Mouse (Mus musculus) lung, adult 2 months (tissue): ENCODE measurements around the gene Nrxn3. TPM values are rescaled to one million over a fixed set of nuclear protein-coding genes. Genes with fewer than 3 reads are reported as not detected.

Experiments
- DNase-seq: peaks from one replicate; pipeline ENCODE4 v3.0.0; 2022
- H3K4me1 ChIP-seq: fragments of 200-500 bp; 2 replicates; pipeline ENCODE4 v1.6.1; 2011; ENCODE audit warnings: low read length; ENCODE audit not compliant: control insufficient read depth, insufficient read depth
- H3K4me3 ChIP-seq: fragments of 200-500 bp; replicated peaks from 2 replicates; pipeline ENCODE3; 2011; ENCODE audit warnings: low read depth, mild to moderate bottlenecking, control low read depth, low read length; ENCODE audit errors: extremely low read depth
- CTCF ChIP-seq: fragments of 200-500 bp; IDR thresholded peaks from 2 replicates; pipeline ENCODE4 v1.5.1; 2011; ENCODE audit warnings: mild to moderate bottlenecking, low read length, control low read depth; ENCODE audit not compliant: insufficient read depth
- POLR2A ChIP-seq: fragments of 200-500 bp; IDR thresholded peaks from 2 replicates; pipeline ENCODE4 v1.6.1; 2011; ENCODE audit warnings: low read depth, mild to moderate bottlenecking, control low read depth, low read length, borderline replicate concordance; ENCODE audit errors: extremely low read depth
- WGBS: fragments of 180-500 bp; shearing (Covaris S2); methylation state at CpG from one replicate; pipeline ENCODE4 v1.1.7; 2018; 5-methylcytosine and 5-hydroxymethylcytosine counted together
- polyA plus RNA-seq: library from polyadenylated mRNA; depleted of rRNA; stranded (reverse); fragments of >200 nt; gene quantifications from 2 replicates; pipeline ENCODE4 v1.2.3, GENCODE M21; 2012

Nrxn3 gene
- polyA plus RNA-seq, 1 experiment: 0.30 TPM

DNA sequence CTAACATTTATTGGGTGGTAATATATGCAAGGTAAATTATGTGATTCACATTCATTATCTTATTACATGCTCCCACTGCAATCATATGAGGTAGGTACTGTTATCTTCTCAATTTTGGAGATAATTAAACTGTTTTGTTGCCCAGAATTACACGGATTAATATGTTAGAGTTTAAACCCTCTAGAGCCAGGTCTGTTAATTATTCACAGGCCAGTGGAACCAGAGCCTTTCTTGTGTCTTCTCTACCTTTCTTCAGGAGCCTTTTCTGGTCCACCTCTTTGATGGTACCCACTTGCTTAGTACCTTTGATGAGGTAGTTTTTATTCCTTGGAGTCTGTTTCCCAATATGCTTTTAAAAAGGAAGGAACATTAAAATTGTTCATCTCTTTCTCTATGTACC is 174.7 kb downstream of the Nrxn3 start:
- WGBS: 56% methylated on average over 1 of the region's 1 CpGs
- DNase-seq: no peak
- Histone ChIP-seq H3K4me3 (no peak overlapping the region), H3K4me1 (no peaks in the 10 kb centered on the region)
- no peak for TF ChIP-seq POLR2A
- TF ChIP-seq CTCF: no peak

DNA sequence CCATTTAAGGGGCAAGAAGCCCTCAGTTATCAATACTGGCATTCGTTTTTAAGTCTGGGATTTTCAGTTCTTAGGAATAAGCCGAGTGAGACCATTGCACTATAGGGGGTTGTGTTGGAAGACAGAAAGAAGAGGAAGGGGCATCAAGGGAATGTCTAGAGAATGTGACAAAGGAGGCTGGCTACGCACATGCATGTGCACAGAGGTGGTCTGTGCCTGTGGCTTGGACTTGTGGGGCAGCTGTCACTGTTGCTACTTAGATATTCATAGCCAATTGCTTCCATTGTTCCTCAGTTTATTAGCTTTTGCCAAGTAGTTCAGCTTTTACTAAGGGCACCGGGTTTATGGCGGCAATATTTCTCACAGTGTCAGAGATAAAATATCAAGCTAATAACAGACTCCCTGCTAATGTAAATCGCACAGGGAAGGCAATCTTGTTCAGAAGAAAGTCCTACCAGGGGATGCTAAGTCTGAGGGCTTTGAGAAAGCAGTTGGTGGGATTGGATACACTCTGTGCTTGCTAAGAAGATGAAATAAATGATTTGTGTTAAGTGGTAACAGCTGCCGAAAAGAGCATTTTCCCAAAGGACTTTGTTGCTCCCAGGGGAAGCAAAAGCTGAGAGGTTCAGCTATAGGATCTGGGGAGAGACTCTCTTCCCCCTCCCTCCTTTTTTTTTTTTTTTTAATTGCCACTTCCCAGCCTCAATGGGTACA is 177.5 kb downstream of the Nrxn3 start:
- WGBS: 66% methylated on average over 7 of the region's 7 CpGs
- Histone ChIP-seq H3K4me3 (no peak overlapping the region), H3K4me1 (no peaks in the 10 kb centered on the region)
- no peak for DNase-seq
- TF ChIP-seq CTCF: no peak
- TF ChIP-seq POLR2A: no peak

DNA sequence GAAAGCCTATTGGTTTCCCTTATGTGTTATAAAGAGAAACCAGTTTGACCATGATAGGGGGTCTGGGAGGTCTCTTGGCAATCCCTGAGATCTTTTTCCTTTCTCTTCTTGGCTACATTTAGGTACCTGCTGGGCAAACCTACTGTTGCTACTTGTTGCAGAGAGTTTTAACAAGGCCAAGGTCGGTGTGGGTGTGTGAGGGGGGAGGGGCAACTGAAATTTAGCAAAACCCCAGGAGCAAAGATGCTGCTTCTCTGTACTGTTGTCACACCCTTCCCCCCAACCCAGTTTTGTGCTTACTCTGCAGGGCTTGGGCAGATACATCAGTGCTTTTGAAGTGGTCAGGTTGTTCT is 178.0 kb downstream of the Nrxn3 start:
- 17% methylated on average over 1 of the region's 1 CpGs for WGBS
- TF ChIP-seq POLR2A (no peak), CTCF (no peak)

DNA sequence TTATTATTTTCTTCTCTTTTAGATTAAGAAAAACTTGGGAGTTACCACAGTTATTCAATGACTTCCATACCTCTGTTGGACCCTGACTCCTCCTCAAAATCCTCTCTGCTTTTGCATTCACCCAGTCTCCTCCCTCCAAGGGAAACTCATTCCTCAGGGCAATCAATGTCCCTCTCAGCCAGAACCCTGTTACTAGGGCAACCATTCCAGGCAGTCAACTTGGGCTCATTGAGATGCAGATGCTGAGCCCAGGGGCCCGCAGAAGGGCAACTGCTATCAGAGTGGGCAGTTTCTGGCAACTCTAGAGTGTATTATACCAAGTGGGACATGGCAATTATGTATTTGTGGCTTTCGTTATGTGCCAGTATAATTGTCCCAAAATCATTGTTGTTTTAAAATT is 188.1 kb downstream of the Nrxn3 start:
- WGBS: 56% methylated on average over 2 of the region's 2 CpGs
- TF ChIP-seq POLR2A (no peak), CTCF (no peak)
- no peak for DNase-seq
- Histone ChIP-seq H3K4me1 (no peaks in the 10 kb centered on the region), H3K4me3 (no peak overlapping the region)

More for the DNA sequence above, 178.0 kb downstream of the Nrxn3 start:
- no peak overlapping the region for H3K4me3 ChIP-seq
- DNase-seq: no peak
- H3K4me1 ChIP-seq: no peaks in the 10 kb centered on the region

DNA sequence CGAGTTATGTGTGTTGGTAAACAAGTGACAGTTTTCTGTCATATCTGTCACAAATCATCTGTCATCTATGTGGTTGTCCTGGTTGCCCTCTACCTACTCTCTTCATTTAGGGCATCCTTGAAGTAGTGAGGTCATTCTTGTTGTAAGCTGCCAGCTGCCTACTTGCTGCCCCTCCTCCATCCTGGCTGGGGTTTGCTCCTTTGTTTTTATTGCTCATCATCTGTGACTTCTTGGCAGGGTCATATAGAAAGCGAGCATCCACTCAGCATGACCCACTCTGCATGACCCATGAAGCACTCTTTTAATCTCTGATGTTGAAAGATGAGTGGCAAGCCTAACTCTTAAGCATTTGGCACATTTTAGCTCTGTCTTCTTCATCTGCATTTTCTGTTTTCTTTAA is 194.1 kb downstream of the Nrxn3 start:
- Histone ChIP-seq H3K4me1 (no peaks in the 10 kb centered on the region), H3K4me3 (no peak overlapping the region)
- 48% methylated on average over 2 of the region's 2 CpGs for WGBS
- no peak for TF ChIP-seq CTCF
- no peak for TF ChIP-seq POLR2A
- DNase-seq: no peak

DNA sequence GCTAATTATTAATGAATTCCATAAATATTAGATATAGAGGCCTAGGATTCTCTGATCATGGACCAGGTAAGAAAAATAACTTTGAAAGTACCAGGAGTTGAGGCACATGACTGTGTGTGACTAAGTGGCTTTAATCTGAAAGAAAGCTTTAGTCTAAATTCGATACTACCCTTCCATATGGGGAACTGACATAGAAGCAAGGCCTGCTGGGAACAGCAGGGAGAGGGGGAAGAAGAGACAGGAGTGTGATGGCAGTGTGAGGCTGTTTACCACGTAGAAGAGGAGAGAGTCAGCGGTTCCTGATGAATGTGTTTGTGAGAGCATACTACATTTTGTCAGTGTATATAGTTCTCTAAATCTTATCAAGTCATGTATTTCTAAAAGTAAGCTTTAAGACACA is 202.2 kb downstream of the Nrxn3 start:
- Histone ChIP-seq H3K4me3 (no peak overlapping the region), H3K4me1 (no peaks in the 10 kb centered on the region)
- WGBS: 57% methylated on average over 3 of the region's 3 CpGs
- TF ChIP-seq CTCF: no peak
- DNase-seq: no peak

DNA sequence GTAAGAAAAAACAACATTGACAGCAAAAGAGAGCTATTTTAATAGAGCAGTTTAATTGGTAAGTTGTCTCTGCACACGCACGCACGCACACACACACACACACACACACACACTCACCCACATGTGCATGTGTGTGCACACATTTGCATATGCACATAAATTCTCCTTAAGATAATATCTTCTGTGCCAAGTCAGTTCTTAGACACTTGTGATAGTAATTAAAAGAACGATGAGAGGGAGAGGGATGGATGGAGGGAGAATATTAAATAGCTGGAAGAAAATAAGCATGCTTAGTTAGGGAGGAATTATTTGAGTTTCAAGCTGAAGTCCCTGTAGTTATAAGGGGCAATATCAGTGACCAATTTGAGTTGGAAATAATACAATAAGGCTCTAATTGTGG is 203.6 kb downstream of the Nrxn3 start:
- WGBS: 90% methylated on average over 4 of the region's 4 CpGs
- DNase-seq: no peak
- no peak for TF ChIP-seq CTCF
- no peak for TF ChIP-seq POLR2A
- H3K4me3 ChIP-seq: no peak overlapping the region
- H3K4me1 ChIP-seq: no peaks in the 10 kb centered on the region

DNA sequence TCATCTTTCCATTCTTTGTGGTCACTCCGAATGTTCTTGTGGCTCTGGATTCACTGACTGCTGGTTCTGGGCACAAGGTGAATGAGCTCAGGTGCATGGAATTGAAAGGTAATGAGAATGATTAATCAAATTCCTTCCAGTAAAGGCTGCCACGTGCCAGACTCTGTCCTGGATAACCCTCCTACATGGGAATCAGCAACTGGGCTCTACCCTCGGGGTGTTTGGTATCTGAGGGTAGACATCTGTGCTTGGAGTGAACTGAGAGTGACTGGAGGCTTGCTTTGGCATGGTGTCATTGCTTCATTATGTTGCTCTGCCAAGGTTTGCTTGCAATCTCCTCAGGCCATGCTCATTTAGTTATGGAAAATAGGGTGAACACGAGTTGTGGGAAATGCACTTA is 209.0 kb downstream of the Nrxn3 start:
- Histone ChIP-seq H3K4me1 (no peaks in the 10 kb centered on the region), H3K4me3 (no peak overlapping the region)
- no peak for TF ChIP-seq CTCF
- TF ChIP-seq POLR2A: no peak
- 54% methylated on average over 4 of the region's 4 CpGs for WGBS
- DNase-seq: no peak

DNA sequence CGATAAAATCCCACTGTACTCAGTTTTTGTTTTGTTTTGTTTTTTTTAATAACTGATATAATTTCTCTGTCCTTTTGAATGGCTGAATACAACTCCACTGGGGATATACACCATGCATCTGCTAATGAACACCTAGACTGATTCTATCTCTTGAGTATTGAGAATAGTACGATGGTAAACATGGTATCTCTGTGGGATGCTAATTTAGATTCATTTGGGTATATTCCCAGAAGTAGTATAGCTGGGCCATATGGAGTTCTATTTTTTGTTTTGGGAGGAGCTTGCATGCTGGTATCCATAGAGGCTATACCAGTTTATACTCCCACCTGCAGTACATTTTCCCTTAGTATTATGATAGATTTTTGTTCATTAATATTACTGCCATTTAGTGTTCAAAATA is 217.0 kb downstream of the Nrxn3 start:
- no peak for DNase-seq
- no peaks in the 10 kb centered on the region for H3K4me1 ChIP-seq
- WGBS: 74% methylated on average over 2 of the region's 2 CpGs
- TF ChIP-seq CTCF (no peak), POLR2A (no peak)
- no peak overlapping the region for H3K4me3 ChIP-seq

DNA sequence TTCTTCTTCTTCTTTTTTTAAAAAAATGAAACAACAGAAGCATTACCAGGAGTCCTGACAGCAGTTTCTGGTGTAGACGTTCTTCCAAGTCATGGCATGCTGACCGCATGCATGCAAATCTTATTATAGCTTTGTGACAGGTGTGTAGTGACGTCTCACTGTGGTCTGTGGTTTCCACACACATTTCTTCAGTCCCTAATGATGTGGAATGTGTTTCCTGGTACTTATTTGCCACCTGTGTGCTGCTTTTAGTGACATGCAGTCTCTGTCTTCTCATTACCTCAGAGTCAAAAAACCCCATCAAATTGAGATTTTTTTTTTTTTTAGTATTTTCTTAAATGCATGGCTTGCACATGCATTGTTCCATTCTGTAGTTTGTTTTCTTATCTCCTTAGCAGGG is 222.3 kb downstream of the Nrxn3 start:
- H3K4me1 ChIP-seq: no peaks in the 10 kb centered on the region
- TF ChIP-seq CTCF (no peak), POLR2A (no peak)
- H3K4me3 ChIP-seq: no peak overlapping the region
- WGBS: 70% methylated on average over 3 of the region's 3 CpGs
- DNase-seq: no peak
